Mouse (Mus musculus): Measurements from ENCODE around the gene Efna3. TPM values are rescaled to one million over a fixed set of nuclear protein-coding genes. Genes with fewer than 3 reads are reported as not detected.

The Efna3 gene
- polyA plus RNA-seq, 1 experiment from 2014 or later: 78.0 TPM

DNA sequence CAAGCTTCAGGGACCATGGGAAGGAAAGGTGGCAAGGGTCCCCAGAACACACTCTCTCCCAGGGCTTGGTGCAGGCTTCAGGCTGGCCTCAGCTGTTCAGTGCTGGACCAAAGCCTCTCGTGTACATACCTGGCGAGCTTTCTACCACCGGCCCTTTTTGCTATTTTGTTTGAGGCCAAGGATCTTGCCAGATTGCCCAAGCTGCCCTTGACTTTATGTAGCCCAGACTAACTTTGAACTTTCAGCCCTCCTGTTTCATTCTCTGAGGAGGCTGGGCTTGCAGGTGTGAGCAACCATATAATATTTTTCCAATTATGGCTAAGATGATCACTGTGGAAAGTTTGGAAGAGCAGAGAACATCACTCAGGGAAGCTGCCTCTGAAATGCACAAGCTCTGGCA lies 38.5 kb downstream of the Efna3 start:
- Histone ChIP-seq H3K27ac (ENCODE audit: low read depth, low read length) (no peak overlapping the region), H3K9ac (ENCODE audit: low read depth, low read length) (no peak overlapping the region), H3K27me3 (replicated peaks; ENCODE audit: control insufficient read depth, insufficient read depth, low read length) (no peaks in the 10 kb centered on the region), H3K9me3 (ENCODE audit: control insufficient read depth, low read length) (no peaks in the 10 kb centered on the region), H3K4me1 (ENCODE audit: control insufficient read depth, insufficient read depth, low read depth, low read length) (peaks cover 22% of the 10 kb centered on the region), H3K4me2 (ENCODE audit: low read length) (no peak overlapping the region), H3K4me3 (ENCODE audit: low read length) (no peak overlapping the region), H3K36me3 (ENCODE audit: control insufficient read depth, insufficient read depth, low read length) (no peaks in the 10 kb centered on the region)
- ATAC-seq: no peak
- 90% methylated on average over 3 of the region's 3 CpGs for WGBS

DNA sequence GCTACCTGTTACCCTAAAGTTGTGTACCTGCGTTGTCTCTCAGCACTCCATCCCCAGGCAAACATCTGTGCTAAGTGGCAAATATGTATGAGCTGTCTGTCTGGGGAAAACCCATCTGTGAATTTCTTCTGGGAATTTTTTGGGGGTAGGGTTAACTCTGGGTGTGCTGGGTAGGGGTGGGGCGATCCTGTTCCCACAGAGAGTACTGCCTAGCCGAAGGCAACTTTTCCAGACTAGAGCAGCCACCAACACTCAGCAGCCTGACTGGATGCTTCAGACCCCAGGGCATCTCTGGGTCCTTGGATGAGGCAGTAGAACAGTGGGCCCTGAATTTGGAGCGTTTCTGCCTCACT lies 40.5 kb downstream of the Efna3 start:
- H3K4me1 ChIP-seq (ENCODE audit: control insufficient read depth, insufficient read depth, low read depth, low read length): peaks cover 28% of the 10 kb centered on the region
- no peaks in the 10 kb centered on the region for H3K27me3 ChIP-seq (replicated peaks; ENCODE audit: control insufficient read depth, insufficient read depth, low read length)
- H3K27ac ChIP-seq (ENCODE audit: low read depth, low read length): no peak overlapping the region
- no peak overlapping the region for H3K4me3 ChIP-seq (ENCODE audit: low read length)
- no peak overlapping the region for H3K4me2 ChIP-seq (ENCODE audit: low read length)
- 18% methylated on average over 4 of the region's 4 CpGs for WGBS
- ATAC-seq: 0 out of 2 replicates have a peak, but pooled peaks have one; percentile 1
- H3K9ac ChIP-seq (ENCODE audit: low read depth, low read length): no peak overlapping the region; the same call in 1 of the 2 replicates
- no peaks in the 10 kb centered on the region for H3K36me3 ChIP-seq (ENCODE audit: control insufficient read depth, insufficient read depth, low read length)
- H3K9me3 ChIP-seq (ENCODE audit: control insufficient read depth, low read length): no peaks in the 10 kb centered on the region

DNA sequence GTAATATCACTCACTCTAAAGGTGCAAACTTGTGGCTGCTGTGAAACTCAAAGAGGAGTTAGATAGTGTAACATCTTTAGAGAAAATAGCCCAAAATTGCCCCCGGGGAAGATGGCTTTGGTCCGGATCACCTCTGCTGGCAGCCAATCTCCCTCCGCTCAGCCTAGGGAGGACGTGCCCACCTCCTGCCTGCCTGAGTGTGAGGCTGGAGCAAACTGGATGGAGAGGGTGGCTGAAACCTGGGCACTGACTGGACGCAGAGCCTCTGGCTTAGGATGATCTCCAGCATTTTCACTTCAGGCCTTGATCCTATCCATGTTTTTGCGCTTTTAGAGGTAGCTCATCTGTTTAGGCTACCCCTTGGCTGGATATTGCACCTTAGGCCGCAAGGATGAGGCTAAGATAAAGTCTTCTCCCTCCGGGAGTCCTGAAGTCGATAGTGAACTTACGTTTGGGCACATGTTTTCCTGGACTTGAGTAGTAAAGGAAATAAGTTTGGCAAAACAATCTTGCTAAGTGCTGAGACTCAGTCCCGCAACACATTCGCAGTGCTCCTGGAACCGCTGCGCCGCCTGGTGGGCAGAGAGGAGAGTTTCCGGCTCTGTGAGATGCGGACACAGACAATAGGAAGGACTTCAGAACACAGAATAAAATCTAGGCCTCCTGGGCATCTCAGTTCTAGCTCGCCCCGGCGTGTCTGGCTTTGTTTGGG lies 41.0 kb downstream of the Efna3 start:
- peak overlapping the region; percentile 98 for H3K4me2 ChIP-seq (ENCODE audit: low read length)
- 9% methylated on average over 20 of the region's 20 CpGs for WGBS
- peak overlapping the region; percentile 53; the same call in 1 of the 2 replicates for H3K4me3 ChIP-seq (ENCODE audit: low read length)
- no peak overlapping the region; the same call in 1 of the 2 replicates for H3K9ac ChIP-seq (ENCODE audit: low read depth, low read length)
- H3K27me3 ChIP-seq (replicated peaks; ENCODE audit: control insufficient read depth, insufficient read depth, low read length): no peaks in the 10 kb centered on the region
- peaks cover 28% of the 10 kb centered on the region for H3K4me1 ChIP-seq (ENCODE audit: control insufficient read depth, insufficient read depth, low read depth, low read length)
- H3K36me3 ChIP-seq (ENCODE audit: control insufficient read depth, insufficient read depth, low read length): no peaks in the 10 kb centered on the region
- no peak overlapping the region for H3K27ac ChIP-seq (ENCODE audit: low read depth, low read length)
- no peaks in the 10 kb centered on the region for H3K9me3 ChIP-seq (ENCODE audit: control insufficient read depth, low read length)
- peak; percentile 35; the same call in 1 of the 2 replicates for ATAC-seq

DNA sequence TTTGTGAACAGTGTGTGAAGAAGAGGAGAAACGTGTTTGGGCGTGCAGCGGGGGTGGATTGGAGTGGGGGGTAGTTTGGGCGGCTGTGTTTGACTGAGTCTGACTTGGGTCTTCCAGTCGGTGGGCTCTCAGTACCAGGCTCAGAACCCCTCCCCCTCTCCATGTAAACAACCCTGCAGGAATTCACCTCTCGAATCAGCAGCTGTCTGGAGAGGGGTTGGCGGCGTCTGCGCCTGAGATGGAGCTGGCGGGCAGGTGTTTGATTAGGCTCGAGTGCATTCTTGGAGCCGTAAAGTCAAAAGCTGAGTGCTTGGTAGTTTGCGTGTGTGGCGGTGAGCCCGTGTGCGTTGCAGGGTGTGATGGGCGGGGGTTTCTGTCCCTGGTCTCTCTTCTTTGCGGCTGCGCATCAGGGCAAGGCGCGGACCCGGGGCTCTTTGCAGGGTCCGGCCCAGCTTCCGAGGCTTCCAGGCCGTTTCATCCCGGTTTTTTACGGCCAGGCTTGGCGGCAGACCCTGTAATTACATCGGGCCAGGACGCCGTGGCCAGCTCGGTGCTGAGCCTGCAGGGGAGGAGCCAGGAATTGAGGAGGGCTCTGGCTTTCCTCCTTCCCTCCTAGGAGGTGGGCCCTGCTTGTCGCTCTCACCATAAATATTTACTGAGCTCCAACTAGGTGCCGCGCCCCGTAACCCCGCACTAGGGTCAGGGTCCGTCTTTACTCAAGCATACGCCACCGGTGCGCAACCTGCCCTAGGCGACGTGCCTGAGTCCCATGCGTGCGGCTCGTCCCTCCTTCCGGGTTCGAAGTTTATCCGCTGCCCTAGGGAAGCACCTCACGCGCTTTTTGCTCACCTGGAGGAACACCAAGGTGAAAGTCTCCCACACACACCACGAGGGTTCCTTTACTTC lies 41.9 kb downstream of the Efna3 start, which contains the start of gene Efna1:
Efna1 (minus strand) TSS at position 537 of the 906 bp plus-strand sequence.
- peaks cover 28% of the 10 kb centered on the region for H3K4me1 ChIP-seq (ENCODE audit: control insufficient read depth, insufficient read depth, low read depth, low read length)
- no peaks in the 10 kb centered on the region for H3K36me3 ChIP-seq (ENCODE audit: control insufficient read depth, insufficient read depth, low read length)
- H3K27me3 ChIP-seq (replicated peaks; ENCODE audit: control insufficient read depth, insufficient read depth, low read length): no peaks in the 10 kb centered on the region
- peak within 1 kb of the TSS; percentile 73 for H3K9ac ChIP-seq (ENCODE audit: low read depth, low read length)
- no peak within 1 kb of the TSS; the same call in 1 of the 2 replicates for H3K27ac ChIP-seq (ENCODE audit: low read depth, low read length)
- H3K4me3 ChIP-seq (ENCODE audit: low read length): peak within 1 kb of the TSS; percentile 53
- H3K4me2 ChIP-seq (ENCODE audit: low read length): peak within 1 kb of the TSS; percentile 98
- no peaks in the 10 kb centered on the region for H3K9me3 ChIP-seq (ENCODE audit: control insufficient read depth, low read length)
- peak; percentile 45 for ATAC-seq
- WGBS: under 1% methylated on average over 52 of the region's 52 CpGs

DNA sequence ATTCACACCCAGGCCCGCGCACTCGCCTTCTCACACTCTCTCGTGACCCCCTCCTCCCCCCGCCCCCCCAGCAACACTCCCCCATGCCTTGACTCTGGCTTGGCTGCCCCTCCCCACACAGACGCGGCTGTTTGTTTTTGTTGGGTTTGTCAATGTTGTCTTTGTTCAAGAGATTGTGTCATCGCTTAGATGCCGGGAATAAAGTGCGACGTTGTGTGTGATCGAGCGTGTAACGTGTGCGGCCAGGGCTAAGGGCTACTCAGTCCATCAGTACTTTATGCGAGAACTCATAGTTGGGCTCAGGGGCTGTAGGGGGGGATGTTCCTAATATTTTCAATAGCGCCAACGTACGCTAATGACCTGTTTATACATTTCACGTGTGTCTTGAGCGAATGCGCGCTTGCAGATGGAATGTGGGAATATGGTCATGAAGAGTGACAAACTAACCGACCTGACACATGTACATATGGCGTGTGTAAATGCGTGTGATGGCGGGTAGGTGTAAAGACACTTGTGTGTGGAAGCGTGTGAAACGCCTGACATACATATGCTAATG lies 42.6 kb downstream of the Efna3 start:
- under 1% methylated on average over 29 of the region's 29 CpGs for WGBS
- peak; percentile 9 for ATAC-seq
- H3K27me3 ChIP-seq (replicated peaks; ENCODE audit: control insufficient read depth, insufficient read depth, low read length): no peaks in the 10 kb centered on the region

DNA sequence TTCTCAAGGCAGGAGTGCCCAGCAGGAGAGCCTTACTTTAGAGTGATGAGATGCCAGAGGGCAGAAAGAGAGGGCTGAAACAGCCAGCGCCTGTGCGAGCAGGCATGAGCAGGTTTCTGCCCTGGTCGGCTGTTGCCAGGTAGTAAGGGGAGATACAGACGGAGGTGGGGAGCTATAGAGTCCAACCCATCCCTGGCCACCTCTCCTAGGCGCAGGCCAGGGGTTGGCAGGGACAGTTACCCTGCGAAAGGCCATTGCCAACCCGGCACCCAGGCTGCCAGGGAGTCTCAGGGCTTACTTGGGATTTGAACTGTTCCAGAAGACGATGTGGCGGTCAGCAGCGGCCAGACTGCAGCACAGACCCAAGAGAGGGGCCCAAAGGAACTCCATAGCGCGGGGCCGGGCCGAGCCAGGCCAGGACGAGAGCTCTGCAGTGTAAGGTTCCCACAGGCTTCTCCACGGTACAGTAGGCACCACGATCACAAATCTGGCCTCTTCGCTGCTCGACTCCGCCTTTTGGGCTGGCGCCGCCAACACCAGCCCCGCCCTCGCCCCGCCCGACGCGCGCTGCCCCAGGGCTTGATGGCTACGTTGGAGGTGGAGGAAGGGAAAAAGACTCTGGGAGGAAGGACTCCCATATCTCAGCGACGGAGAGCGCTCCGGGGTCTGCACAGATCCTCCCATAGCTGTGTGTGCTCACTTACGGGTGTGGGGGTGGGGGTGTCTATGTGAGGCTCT lies 43.4 kb downstream of the Efna3 start:
- 1% methylated on average over 35 of the region's 35 CpGs for WGBS
- Histone ChIP-seq H3K27me3 (replicated peaks; ENCODE audit: control insufficient read depth, insufficient read depth, low read length) (no peaks in the 10 kb centered on the region), H3K4me3 (ENCODE audit: low read length) (peak overlapping the region; percentile 53), H3K36me3 (ENCODE audit: control insufficient read depth, insufficient read depth, low read length) (no peaks in the 10 kb centered on the region), H3K9me3 (ENCODE audit: control insufficient read depth, low read length) (no peaks in the 10 kb centered on the region), H3K9ac (ENCODE audit: low read depth, low read length) (peak overlapping the region; percentile 73), H3K4me2 (ENCODE audit: low read length) (peak overlapping the region; percentile 98), H3K4me1 (ENCODE audit: control insufficient read depth, insufficient read depth, low read depth, low read length) (peaks cover 28% of the 10 kb centered on the region), H3K27ac (ENCODE audit: low read depth, low read length) (peak overlapping the region; percentile 50; the same call in 1 of the 2 replicates)
- peak; percentile 72 for ATAC-seq

More for the DNA sequence above, 42.6 kb downstream of the Efna3 start:
- H3K4me1 ChIP-seq (ENCODE audit: control insufficient read depth, insufficient read depth, low read depth, low read length): peaks cover 28% of the 10 kb centered on the region
- H3K4me3 ChIP-seq (ENCODE audit: low read length): peak overlapping the region; percentile 53
- H3K9me3 ChIP-seq (ENCODE audit: control insufficient read depth, low read length): no peaks in the 10 kb centered on the region
- peak overlapping the region; percentile 73 for H3K9ac ChIP-seq (ENCODE audit: low read depth, low read length)
- peak overlapping the region; percentile 98 for H3K4me2 ChIP-seq (ENCODE audit: low read length)
- no peaks in the 10 kb centered on the region for H3K36me3 ChIP-seq (ENCODE audit: control insufficient read depth, insufficient read depth, low read length)
- no peak overlapping the region; the same call in 1 of the 2 replicates for H3K27ac ChIP-seq (ENCODE audit: low read depth, low read length)

DNA sequence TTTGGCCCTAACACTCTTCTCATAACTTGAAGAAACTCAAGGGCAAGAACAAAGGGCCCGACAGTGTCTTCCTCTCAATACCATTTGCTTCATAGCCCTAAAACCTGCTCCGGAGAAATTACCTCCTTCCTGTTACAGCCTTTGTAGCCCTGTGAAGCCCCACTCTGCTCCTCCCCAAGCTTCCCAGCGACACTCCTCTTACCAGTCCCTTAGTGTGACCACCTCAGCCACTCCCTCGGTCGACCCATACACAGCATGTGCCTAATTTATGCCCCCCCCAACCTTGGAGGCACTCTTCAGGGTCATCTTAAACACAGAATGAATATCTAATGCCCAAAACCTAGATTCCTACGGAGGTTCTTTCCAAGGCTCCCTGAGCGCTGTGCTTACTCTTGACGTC lies 44.1 kb downstream of the Efna3 start:
- Histone ChIP-seq H3K27me3 (replicated peaks; ENCODE audit: control insufficient read depth, insufficient read depth, low read length) (no peaks in the 10 kb centered on the region), H3K9me3 (ENCODE audit: control insufficient read depth, low read length) (no peaks in the 10 kb centered on the region), H3K36me3 (ENCODE audit: control insufficient read depth, insufficient read depth, low read length) (no peaks in the 10 kb centered on the region), H3K4me1 (ENCODE audit: control insufficient read depth, insufficient read depth, low read depth, low read length) (peaks cover 28% of the 10 kb centered on the region), H3K4me3 (ENCODE audit: low read length) (peak overlapping the region; percentile 53), H3K27ac (ENCODE audit: low read depth, low read length) (peak overlapping the region; percentile 4; the same call in 1 of the 2 replicates), H3K4me2 (ENCODE audit: low read length) (peak overlapping the region; percentile 98), H3K9ac (ENCODE audit: low read depth, low read length) (peak overlapping the region; percentile 73; the same call in 1 of the 2 replicates)
- 26% methylated on average over 8 of the region's 8 CpGs for WGBS
- ATAC-seq: no peak

DNA sequence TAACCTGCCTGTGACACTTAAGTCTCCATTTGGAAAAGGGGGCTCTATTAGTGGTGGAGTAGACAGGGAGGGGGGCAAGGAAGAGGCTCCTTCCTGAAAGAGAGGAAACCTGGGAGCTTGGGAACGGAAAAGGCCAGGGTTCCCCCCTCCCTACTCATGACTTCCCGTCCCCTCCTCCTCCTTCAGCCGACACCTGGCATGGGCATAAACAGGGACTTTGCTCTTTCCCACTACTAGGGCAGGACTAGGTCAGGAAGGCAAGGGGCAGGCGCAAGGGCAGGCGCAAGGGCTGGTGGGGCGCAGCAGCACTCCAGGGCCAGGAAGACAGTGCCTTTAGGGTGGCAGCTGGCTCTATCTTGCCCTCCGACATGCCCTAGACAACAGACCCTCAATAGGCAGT lies 44.7 kb downstream of the Efna3 start:
- ATAC-seq: no peak
- 88% methylated on average over 7 of the region's 7 CpGs for WGBS
- peaks cover 28% of the 10 kb centered on the region for H3K4me1 ChIP-seq (ENCODE audit: control insufficient read depth, insufficient read depth, low read depth, low read length)
- H3K27ac ChIP-seq (ENCODE audit: low read depth, low read length): peak overlapping the region; percentile 4; the same call in 1 of the 2 replicates
- no peak overlapping the region; the same call in 1 of the 2 replicates for H3K9ac ChIP-seq (ENCODE audit: low read depth, low read length)
- no peak overlapping the region for H3K4me3 ChIP-seq (ENCODE audit: low read length)
- H3K4me2 ChIP-seq (ENCODE audit: low read length): peak overlapping the region; percentile 20; the same call in 1 of the 2 replicates
- H3K36me3 ChIP-seq (ENCODE audit: control insufficient read depth, insufficient read depth, low read length): no peaks in the 10 kb centered on the region
- H3K9me3 ChIP-seq (ENCODE audit: control insufficient read depth, low read length): no peaks in the 10 kb centered on the region
- H3K27me3 ChIP-seq (replicated peaks; ENCODE audit: control insufficient read depth, insufficient read depth, low read length): no peaks in the 10 kb centered on the region
